ENCODE assay signal across 9 mouse cellular contexts in the genomic region with DNA sequence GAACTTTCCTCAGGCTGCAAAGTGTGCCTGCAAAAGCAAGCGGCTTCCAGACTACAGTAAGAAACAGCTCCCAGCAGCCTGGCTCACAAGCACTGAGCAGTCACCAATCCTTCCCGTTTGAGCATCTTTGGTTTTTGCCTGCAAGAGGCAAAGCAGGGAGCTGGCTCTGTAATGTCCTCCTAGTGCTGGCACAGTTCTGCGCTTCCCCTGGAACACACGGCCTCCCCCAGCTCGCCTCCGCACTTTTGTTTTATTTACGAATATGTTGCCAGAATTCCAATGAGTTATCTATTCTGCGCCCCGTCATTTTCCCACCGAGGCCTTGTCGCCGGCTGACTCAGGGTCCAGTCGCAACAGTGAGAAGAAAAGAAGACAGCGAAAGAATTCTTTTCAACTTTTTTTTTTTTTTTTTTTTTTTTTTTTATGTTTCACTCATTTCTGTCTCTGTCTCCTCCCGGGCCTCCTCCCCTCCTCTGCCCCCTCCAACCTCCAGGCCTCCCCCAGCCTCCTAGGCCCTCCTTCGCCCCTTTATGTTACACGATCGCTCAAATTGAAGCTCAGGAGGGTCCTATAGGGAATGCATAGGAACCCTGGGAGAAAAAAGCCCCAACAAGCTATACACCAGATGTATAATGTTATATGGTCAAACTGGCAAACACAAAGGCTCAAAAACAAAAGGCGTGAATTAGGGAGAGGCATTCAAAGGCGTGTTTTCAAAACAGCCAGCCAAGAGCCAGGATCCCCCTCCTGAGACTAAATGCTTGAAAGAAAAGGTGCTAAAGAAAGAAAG. TPM values are rescaled to one million over a fixed set of nuclear protein-coding genes. Genes with fewer than 3 reads are reported as not detected.
DNase-seq lines count a peak whose midpoint lies in the region; ATAC-seq lines count a peak whose summit lies in the region.
"Had no signal": no experiment of that assay in that cellular context is flagged by ENCODE, and none has a peak within 500 bp of the region (broad histone marks: within the 10 kb centered on the region; RNA-seq: fewer than 3 reads in every experiment).

No protein-coding gene starts in this region.

- H3K9me3 ChIP-seq in forebrain, embryonic 10.5 days = no peaks in the 10 kb centered on the region

- peak overlapping the region; percentile 86 for H3K27ac ChIP-seq in forebrain, embryonic 10.5 days

- H3K27me3 ChIP-seq in forebrain, embryonic 10.5 days (ENCODE audit: poor library complexity, severe bottlenecking) = peaks cover 87% of the 10 kb centered on the region

- peak overlapping the region; percentile 36 for H3K4me3 ChIP-seq in forebrain, embryonic 10.5 days

- intact Hi-C loops in heart, postnatal 36 days (cut with DNase I) = loop anchor here (2.0 kb wide), 1 partner anchor 27 kb away; no protein-coding TSS in a partner anchor

- DNase-seq in frontal cortex, postnatal 25 days (ENCODE audit: low spot score in 2 of 2) = no peak
- DNase-seq in forebrain, embryonic 10.5 days (ENCODE audit: extremely low spot score, low spot score) = peak; percentile 72
- peak; percentile 29 to 43 for DNase-seq in heart, postnatal 36 days
- DNase-seq in layer of hippocampus, postnatal 25 days (ENCODE audit: extremely low spot score in 1 of 2, low spot score in 1 of 2) = peak; percentile 16 to 18
- peak; percentile 61 for DNase-seq in lung, postnatal 14 days
- DNase-seq in right cerebral cortex, postnatal 4 days = peak; percentile 35
- DNase-seq in urinary bladder, postnatal 10 days (ENCODE audit: low spot score) = no peak

- 5% methylated on average over 20 of the region's 20 CpGs for WGBS in forebrain, embryonic 10.5 days

- peaks cover 86% of the 10 kb centered on the region for H3K4me1 ChIP-seq in forebrain, embryonic 10.5 days

- H3K36me3 ChIP-seq in forebrain, embryonic 10.5 days (replicated peaks) = no peaks in the 10 kb centered on the region

- peak; percentile 85 for ATAC-seq in frontal cortex, adult (ENCODE audit: low TSS enrichment)

RNA-seq across cellular contexts. Expression of a gene that starts 32.3 kb away (rescaled TPM):
- polyA plus RNA-seq in forebrain, embryonic 10.5 days (2016; fragmentation: Nextera tagmentation; extraction: Ambion mirVana) = not detected in 2 replicates
- not detected for total RNA-seq in heart, postnatal 36 days (2021)
- total RNA-seq in layer of hippocampus, postnatal 25 days (2021) = not detected
- polyA plus RNA-seq: C2C12 had no signal

Comparison
In these comparisons a context has a peak if more than half of its experiments do, and no peak if none do; other contexts are left out.
1. DNase-seq: peak in forebrain, embryonic 10.5 days (single experiment), heart, postnatal 36 days (2 of 2), layer of hippocampus, postnatal 25 days (2 of 2), lung, postnatal 14 days (single experiment) and right cerebral cortex, postnatal 4 days (single experiment); none in frontal cortex, postnatal 25 days (0 of 2) and urinary bladder, postnatal 10 days (single experiment).